Mouse (Mus musculus): ENCODE measurements at regions not wholly inside any gene's neighbourhood (a gene's known extent, or its start where the extent isn't known, plus 50 kb on each side); places are given as distances from the start of the nearest gene placed in this dataset.
A peak's percentile ranks its signal among the peaks of the same experiment; 100 is the strongest.

GRCm38 (mm10) chr16:51910046-51910445 is 121.0 kb upstream of the Cblb start:
- DNase-seq = no peak

- no peak for DNase-seq
These were observed 119.8 kb upstream of the Cblb start for GRCm38 (mm10) chr16:51911109-51911765.

GRCm38 (mm10) chr16:51915034-51915928 is 115.7 kb upstream of the Cblb start:
- no peak for DNase-seq

DNA sequence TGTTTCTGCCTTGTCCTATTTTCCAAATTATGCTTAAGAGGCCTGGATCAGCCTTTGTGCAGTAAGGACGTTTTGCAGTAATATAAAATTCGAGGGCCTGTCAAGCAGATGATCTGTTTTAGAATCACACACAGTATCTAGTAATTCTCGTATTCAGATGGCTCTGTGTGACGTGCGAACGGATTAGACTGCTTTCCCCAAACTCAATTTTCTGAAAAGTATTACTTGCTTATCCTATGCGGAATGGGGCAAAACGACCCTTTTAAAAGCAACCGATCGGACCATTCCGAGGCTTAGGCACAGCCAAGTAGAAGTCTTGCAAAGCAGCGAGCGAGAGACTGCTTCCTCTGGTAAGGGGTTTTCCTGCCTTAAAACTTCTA is 115.1 kb upstream of the Cblb start:
- DNase-seq = no peak

DNA sequence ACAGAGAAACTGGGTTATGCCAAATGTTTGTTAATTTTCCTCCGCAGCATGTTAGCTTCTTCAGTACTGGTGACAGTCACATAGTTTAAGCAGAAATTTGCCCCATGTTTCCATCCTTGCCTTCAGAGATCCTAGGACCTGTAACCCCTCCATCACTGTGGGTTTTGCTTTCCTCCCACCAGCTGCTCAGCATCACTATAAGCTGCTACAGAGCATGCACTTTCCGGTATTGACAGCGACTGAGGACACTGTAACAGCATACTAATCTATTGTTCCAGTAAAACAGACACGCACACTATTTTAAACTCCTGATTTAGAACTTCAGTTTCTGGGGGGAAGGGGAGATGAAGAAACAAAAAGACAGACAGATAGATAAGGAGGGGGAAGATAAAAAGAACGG is 114.7 kb upstream of the Cblb start:
- no peak for DNase-seq

DNA sequence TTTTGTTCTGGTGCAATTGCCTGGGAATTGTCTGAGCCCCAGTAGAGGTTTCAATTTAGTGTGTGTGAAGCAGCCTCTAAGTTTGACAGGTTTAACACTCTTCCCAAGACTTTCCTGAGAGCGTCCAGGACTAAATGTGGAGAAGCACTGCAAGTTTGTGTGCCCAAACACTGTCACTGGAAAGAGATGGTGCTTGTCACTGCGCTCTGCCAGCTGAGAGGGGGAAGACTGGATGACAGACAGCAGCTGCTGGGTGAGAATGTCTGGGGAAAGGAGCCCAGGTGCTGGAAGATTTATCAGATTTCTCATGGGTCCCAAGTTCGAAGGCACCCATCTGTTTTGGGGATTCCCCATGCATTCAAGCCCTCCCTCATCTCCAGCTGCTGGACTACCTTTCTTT is 114.2 kb upstream of the Cblb start:
- DNase-seq = no peak

DNA sequence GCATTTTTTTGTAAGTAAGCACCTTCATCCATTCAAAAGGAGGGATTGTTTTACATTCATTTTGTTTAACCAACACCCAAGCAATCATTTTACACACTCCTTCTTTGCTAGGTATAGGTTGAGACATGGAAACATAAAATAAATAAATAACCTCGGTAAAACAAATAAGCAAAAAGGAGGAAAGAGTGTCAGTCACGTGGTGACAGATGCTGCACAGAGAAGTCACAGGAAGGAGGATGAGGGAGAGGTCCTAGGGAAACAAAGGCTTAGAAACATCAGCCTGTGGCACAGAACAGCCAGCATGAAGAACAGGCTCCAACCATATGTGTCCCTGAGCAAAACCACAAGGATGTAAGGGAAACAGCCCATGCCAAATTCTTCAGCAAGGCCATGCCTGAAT is 113.5 kb upstream of the Cblb start:
- DNase-seq = no peak

- DNase-seq = no peak
These were observed 110.0 kb upstream of the Cblb start for GRCm38 (mm10) chr16:51921025-51921424.

DNA sequence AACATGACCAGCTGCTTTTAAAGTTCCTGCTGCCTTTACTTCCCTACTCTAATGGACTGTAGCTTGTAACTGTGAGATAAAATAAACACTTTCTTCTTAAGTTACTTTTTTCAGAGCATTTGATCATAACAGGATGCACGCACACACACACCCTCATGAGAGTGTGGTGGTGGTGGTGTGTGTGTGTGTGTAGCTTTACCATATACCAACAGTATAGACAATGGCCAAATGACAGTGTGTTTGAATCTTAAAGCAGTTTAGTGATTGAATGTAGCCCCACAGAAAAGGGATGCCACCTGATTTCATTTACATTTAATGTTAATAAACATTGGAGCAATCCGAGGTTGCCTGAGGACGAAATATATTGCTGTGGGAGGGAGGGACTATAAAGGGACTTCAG is 108.4 kb upstream of the Cblb start:
- no peak for DNase-seq

- no peak for DNase-seq
These were observed 105.4 kb upstream of the Cblb start for GRCm38 (mm10) chr16:51925639-51926038.

GRCm38 (mm10) chr16:51933122-51933521 is 97.9 kb upstream of the Cblb start:
- DNase-seq = no peak

GRCm38 (mm10) chr16:51933965-51934364 is 97.1 kb upstream of the Cblb start:
- no peak for DNase-seq

DNA sequence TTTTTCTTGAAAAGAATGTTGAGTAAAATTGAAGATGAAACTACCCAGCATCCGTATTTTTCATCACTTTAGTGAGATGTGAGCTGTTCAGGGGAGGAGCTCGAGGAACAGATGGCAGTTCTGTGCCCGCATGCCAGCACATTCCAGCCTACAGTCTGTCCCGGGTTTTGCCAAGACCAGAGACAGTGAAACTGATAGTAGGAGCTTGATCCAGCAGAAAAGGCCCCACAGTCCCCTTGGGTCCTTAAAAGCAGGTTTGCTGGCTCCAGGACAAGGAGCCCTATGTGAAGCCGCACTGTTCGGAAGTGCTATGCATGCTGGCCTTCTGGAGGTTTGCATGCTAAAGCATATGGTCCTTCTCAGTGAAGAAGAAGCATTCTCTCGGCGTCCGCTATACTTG is 93.7 kb upstream of the Cblb start:
- no peak for DNase-seq

DNA sequence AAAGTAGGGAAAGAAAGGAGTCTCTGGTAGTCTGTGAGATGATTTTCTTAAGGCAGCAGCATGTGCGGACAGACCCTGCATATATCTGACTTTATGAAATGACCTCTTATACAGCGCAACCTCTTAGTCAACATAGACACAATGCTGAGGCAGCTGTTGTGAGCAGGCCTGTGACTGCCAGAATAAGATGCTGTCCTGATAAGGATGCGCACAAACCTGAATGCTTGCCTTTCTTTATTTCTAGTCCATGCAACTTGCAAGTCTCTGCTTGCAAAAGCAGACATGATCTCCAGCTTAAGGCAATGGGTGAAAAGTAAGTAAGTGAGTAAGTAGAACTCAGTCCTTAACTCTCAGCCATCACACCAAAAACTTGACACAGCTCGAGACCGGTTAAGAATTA is 92.0 kb upstream of the Cblb start:
- DNase-seq = no peak

GRCm38 (mm10) chr16:51940574-51940973 is 90.5 kb upstream of the Cblb start:
- DNase-seq = no peak

GRCm38 (mm10) chr16:51942431-51943130 is 88.4 kb upstream of the Cblb start:
- DNase-seq = no peak

DNA sequence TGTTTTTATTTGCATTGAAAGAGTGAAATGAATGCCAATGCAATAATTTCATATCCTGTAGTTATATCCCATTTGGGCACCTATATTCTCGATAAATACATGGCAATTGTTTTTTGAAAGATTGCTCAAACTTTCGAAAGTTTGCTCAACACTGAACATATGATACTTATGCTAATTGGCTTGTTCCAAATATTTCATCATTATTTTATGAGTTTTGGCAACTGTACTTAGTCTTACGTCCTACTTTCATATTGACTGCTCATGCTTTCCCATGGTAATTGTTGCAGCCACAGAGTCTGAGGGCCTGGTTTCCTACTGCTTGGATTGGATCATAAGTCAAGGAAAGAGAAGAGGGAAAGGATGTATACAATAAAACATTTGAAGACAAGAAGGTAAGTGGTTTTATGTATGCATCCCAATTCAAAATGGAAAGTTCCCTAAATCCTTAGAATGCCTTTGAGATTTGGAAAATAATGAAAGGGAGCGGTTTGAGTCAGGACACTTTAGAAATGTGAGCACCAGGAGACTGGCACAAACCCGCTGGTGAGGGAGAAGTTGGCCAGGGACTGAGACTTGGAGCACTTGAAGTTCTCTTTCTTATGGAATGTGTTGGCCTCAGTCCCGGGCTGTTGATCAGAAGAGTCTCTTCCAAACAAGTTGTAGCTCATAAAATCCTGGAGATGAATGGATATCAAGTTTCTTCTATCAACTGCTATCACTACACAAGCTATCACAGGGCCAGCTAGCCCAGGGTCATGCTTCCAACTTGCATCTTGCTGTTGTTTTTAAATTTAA is 63.8 kb upstream of the Cblb start:
- DNase-seq = peak in 1 of 2 experiments; percentile 11

Data from adrenal gland, postnatal 36 days (tissue).